Mouse (Mus musculus) stomach, embryonic 14.5 days (tissue): ENCODE measurements around the gene Ace. TPM values are rescaled to one million over a fixed set of nuclear protein-coding genes. Genes with fewer than 3 reads are reported as not detected.

ENCODE experiments used
- ATAC-seq: fragments of 200-750 bp; cut with Nextera tagmentation; 2 replicates; pipeline ENCODE4 v1.8.0; 2017; ENCODE audit warnings: low read depth, moderate TSS enrichment; ENCODE audit not compliant: insufficient number of reproducible peaks, insufficient read depth, low FRiP score
- H3K27ac ChIP-seq: fragments of 300-500 bp; sonication (generic); 2 replicates; pipeline ENCODE4 v1.5.1; 2014; ENCODE audit warnings: mild to moderate bottlenecking, low read length, moderate library complexity, mixed read lengths
- H3K27me3 ChIP-seq: fragments of 300-500 bp; sonication (generic); 2 replicates; pipeline ENCODE4 v1.6.1; 2014; ENCODE audit warnings: low read length, control low read depth, mixed read lengths; ENCODE audit not compliant: control insufficient read depth, insufficient read depth
- H3K36me3 ChIP-seq: fragments of 300-500 bp; sonication (generic); 2 replicates; pipeline ENCODE4 v1.6.1; 2014; ENCODE audit warnings: mild to moderate bottlenecking, control low read depth, low read length, moderate library complexity, mixed read lengths; ENCODE audit not compliant: control insufficient read depth, insufficient read depth
- H3K4me1 ChIP-seq: fragments of 300-500 bp; sonication (generic); 2 replicates; pipeline ENCODE4 v1.6.1; 2014; ENCODE audit warnings: low read length, control low read depth, mixed read lengths; ENCODE audit not compliant: control insufficient read depth, insufficient read depth
- H3K4me2 ChIP-seq: fragments of 300-500 bp; sonication (generic); replicated peaks from 2 replicates; pipeline ENCODE4 v1.6.1; 2014; ENCODE audit warnings: low read depth, low read length, control low read depth
- H3K4me3 ChIP-seq: fragments of 300-500 bp; sonication (generic); 2 replicates; pipeline ENCODE4 v1.5.1; 2014; ENCODE audit warnings: low read depth, low read length, control low read depth
- H3K9ac ChIP-seq: fragments of 300-500 bp; sonication (generic); replicated peaks from 2 replicates; pipeline ENCODE4 v1.6.1; 2014; ENCODE audit warnings: low read depth, mild to moderate bottlenecking, control low read depth, low read length, moderate library complexity, mixed read lengths
- H3K9me3 ChIP-seq: fragments of 300-500 bp; sonication (generic); 2 replicates; pipeline ENCODE4 v1.6.1; 2016; ENCODE audit warnings: low read depth, low read length, control low read depth; ENCODE audit not compliant: control insufficient read depth
- WGBS: fragments of 180-500 bp; shearing (Covaris S2); extraction: QIAGEN DNeasy Blood & Tissue Kit; methylation state at CpG from one replicate; pipeline ENCODE4 v1.1.7; 2014; 5-methylcytosine and 5-hydroxymethylcytosine counted together
- polyA plus RNA-seq: library from polyadenylated mRNA; unstranded; fragments of >200 nt; fragmentation: Nextera tagmentation; extraction: Ambion mirVana; gene quantifications from 2 replicates; pipeline ENCODE4 v1.2.1, GENCODE M21; 2014

Ace gene
- polyA plus RNA-seq, 1 experiment from 2014 or later = 0.72 TPM

DNA sequence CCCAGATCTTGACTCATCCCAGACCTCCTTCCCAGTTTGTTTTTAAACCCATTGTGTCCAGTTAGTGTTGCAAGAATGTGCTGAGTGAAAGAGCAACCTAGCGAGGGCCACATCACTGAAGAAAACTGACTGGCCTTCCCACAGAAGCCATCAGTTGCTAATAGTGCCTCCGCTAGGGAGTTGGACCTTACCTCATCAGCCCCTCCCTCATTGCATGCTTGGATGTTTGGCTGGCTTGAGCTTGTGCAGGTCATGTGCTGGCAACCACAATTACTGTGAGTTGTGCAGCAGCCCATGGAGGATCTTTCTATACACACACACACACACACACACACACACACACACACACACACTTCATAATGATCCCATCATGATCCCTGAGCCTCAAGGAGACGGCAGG lies 36.4 kb upstream of the Ace start:
- H3K36me3 ChIP-seq = no peaks in the 10 kb centered on the region
- H3K9ac ChIP-seq = no peak overlapping the region
- WGBS = 76% methylated on average over 3 of the region's 3 CpGs
- no peaks in the 10 kb centered on the region for H3K27me3 ChIP-seq
- H3K27ac ChIP-seq = no peak overlapping the region
- no peak overlapping the region for H3K4me3 ChIP-seq
- no peaks in the 10 kb centered on the region; the same call in 1 of the 2 replicates for H3K4me1 ChIP-seq
- H3K9me3 ChIP-seq = no peaks in the 10 kb centered on the region
- H3K4me2 ChIP-seq = no peak overlapping the region
- ATAC-seq = no peak

DNA sequence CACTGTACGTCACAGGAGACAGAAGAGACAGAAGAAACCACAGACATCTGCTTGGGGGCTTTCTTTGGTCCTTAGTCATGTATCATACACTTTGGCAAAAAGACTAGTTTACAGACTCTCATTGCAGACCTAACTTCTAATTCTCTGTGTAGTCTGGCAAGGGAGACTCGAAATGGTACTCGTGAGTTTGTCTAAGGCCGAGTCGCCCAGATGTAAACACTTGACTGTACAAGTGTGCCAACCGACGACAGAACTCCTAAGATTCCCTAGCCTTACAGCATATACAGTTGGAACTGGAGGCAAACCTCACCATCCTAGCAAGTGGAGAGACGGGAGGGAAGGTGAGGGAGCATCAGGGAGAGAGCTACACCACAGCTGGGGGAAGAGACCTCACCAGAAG lies 34.0 kb upstream of the Ace start:
- Histone ChIP-seq H3K9ac (no peak overlapping the region), H3K27ac (no peak overlapping the region), H3K27me3 (no peaks in the 10 kb centered on the region), H3K4me3 (no peak overlapping the region), H3K36me3 (no peaks in the 10 kb centered on the region), H3K4me2 (no peak overlapping the region), H3K9me3 (no peaks in the 10 kb centered on the region), H3K4me1 (no peaks in the 10 kb centered on the region)
- WGBS = 78% methylated on average over 8 of the region's 8 CpGs
- ATAC-seq = no peak

- H3K4me1 ChIP-seq = no peaks in the 10 kb centered on the region
- no peak overlapping the region for H3K9ac ChIP-seq
- H3K27ac ChIP-seq = no peak overlapping the region
- H3K9me3 ChIP-seq = no peaks in the 10 kb centered on the region
- no peak for ATAC-seq
- H3K36me3 ChIP-seq = no peaks in the 10 kb centered on the region
- no peak overlapping the region for H3K4me2 ChIP-seq
- WGBS = 54% methylated on average over 5 of the region's 5 CpGs
- H3K4me3 ChIP-seq = no peak overlapping the region
- no peaks in the 10 kb centered on the region for H3K27me3 ChIP-seq
Observed at GRCm38 (mm10) chr11:105934303-105934711, 33.4 kb upstream of the Ace start.

DNA sequence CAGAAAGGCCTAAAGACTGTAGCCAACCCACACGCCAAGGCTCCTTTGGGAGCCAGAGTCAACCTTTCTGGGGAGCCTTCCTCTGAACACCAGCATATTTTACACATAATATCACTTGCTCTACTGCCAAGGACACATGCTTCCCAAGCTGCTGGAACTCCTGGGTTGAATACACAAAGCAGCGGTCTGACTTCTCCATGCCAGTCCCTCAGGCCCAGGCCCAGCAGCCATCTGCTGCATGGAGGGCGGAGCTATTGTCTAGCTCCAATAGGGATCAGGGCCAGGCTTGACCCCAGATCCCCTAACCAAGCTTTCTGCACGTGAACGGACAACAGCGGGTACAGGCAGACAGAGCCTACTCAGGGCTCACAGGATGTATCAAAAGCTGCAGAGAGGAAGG lies 32.9 kb upstream of the Ace start:
- Histone ChIP-seq H3K27me3 (no peaks in the 10 kb centered on the region), H3K4me3 (no peak overlapping the region), H3K9ac (no peak overlapping the region), H3K9me3 (no peaks in the 10 kb centered on the region), H3K36me3 (no peaks in the 10 kb centered on the region), H3K27ac (no peak overlapping the region), H3K4me1 (no peaks in the 10 kb centered on the region), H3K4me2 (no peak overlapping the region)
- WGBS = 51% methylated on average over 6 of the region's 6 CpGs
- ATAC-seq = no peak

- H3K36me3 ChIP-seq = no peaks in the 10 kb centered on the region
- 84% methylated on average over 8 of the region's 8 CpGs for WGBS
- H3K9ac ChIP-seq = no peak overlapping the region
- H3K4me3 ChIP-seq = no peak overlapping the region
- no peaks in the 10 kb centered on the region for H3K4me1 ChIP-seq
- no peaks in the 10 kb centered on the region for H3K9me3 ChIP-seq
- H3K27ac ChIP-seq = no peak overlapping the region
- no peak for ATAC-seq
- no peak overlapping the region for H3K4me2 ChIP-seq
- H3K27me3 ChIP-seq = no peaks in the 10 kb centered on the region
Observed at GRCm38 (mm10) chr11:105935496-105935895, 32.2 kb upstream of the Ace start.

- no peaks in the 10 kb centered on the region for H3K36me3 ChIP-seq
- no peaks in the 10 kb centered on the region for H3K4me1 ChIP-seq
- H3K9ac ChIP-seq = no peak overlapping the region
- H3K9me3 ChIP-seq = no peaks in the 10 kb centered on the region
- H3K27ac ChIP-seq = no peak overlapping the region
- no peak overlapping the region for H3K4me2 ChIP-seq
- H3K4me3 ChIP-seq = no peak overlapping the region
- WGBS = 82% methylated on average over 6 of the region's 6 CpGs
- ATAC-seq = no peak
- H3K27me3 ChIP-seq = no peaks in the 10 kb centered on the region
Observed at GRCm38 (mm10) chr11:105936200-105936599, 31.5 kb upstream of the Ace start.

GRCm38 (mm10) chr11:105936974-105937373 lies 30.8 kb upstream of the Ace start:
- ATAC-seq = no peak
- no peak overlapping the region for H3K9ac ChIP-seq
- H3K27me3 ChIP-seq = no peaks in the 10 kb centered on the region
- H3K27ac ChIP-seq = no peak overlapping the region
- 91% methylated on average over 3 of the region's 3 CpGs for WGBS
- no peak overlapping the region for H3K4me3 ChIP-seq
- no peak overlapping the region for H3K4me2 ChIP-seq
- no peaks in the 10 kb centered on the region for H3K36me3 ChIP-seq
- no peaks in the 10 kb centered on the region for H3K4me1 ChIP-seq
- H3K9me3 ChIP-seq = no peaks in the 10 kb centered on the region

GRCm38 (mm10) chr11:105938771-105939170 lies 29.0 kb upstream of the Ace start:
- Histone ChIP-seq H3K27me3 (no peaks in the 10 kb centered on the region), H3K9me3 (no peaks in the 10 kb centered on the region), H3K4me2 (no peak overlapping the region), H3K27ac (no peak overlapping the region), H3K36me3 (no peaks in the 10 kb centered on the region), H3K4me1 (0 out of 2 replicates have a peak, but pooled peaks cover 5% of the 10 kb centered on the region), H3K4me3 (no peak overlapping the region), H3K9ac (no peak overlapping the region)
- no peak for ATAC-seq
- WGBS = 54% methylated on average over 9 of the region's 9 CpGs

GRCm38 (mm10) chr11:105941973-105942372 lies 25.8 kb upstream of the Ace start:
- no peak for ATAC-seq
- Histone ChIP-seq H3K9me3 (no peaks in the 10 kb centered on the region), H3K4me2 (no peak overlapping the region), H3K27me3 (no peaks in the 10 kb centered on the region), H3K9ac (no peak overlapping the region), H3K4me1 (0 out of 2 replicates have a peak, but pooled peaks cover 7% of the 10 kb centered on the region), H3K36me3 (no peaks in the 10 kb centered on the region), H3K27ac (no peak overlapping the region), H3K4me3 (no peak overlapping the region)
- WGBS = 69% methylated on average over 8 of the region's 8 CpGs
